Mouse (Mus musculus): ENCODE measurements around the gene Rpl10. TPM values are rescaled to one million over a fixed set of nuclear protein-coding genes. Genes with fewer than 3 reads are reported as not detected.

Gene Rpl10
- polyA plus RNA-seq (2017; shearing (Covaris generic)): 91.2 TPM

DNA sequence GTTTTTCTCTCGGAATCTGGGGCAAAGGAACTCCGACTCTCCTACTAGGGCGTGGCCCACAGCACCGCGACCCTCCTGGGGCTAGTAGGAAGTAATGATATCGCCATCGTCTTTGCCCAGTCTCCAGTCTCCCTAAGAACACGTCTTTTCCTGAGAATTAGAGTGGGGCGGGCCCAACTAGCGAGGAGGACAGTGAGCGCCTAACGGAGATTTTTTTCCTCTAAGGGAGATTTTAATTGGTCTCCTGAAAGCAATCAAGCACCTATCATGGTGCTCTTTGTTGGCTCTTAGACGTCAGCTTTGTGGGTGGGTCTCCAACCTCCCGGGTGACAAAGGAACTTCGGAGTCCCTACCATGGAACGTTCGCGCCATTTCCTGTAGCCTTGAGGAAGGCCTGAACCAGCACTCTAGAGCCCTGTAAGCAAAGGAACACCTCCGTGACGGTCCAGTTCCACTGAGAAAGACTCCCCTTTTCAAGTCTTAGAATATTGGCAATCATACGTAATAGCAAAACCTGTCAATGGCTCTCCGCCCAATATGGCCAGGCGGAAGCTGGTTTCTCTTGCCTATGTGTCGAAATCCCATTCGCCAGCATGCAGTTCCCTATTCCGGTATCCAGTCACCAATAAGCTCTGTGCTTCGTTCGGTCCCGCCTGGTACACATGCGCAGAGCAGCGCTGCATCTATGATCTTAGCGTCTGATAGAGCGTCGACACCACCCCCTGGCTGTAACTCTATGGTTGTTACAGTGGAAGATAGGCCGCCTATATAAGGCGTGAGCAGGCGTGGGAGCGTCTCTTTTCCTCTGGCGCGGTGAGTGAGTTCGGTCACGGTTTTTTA, at the start of gene Rpl10:
Rpl10 (plus strand) TSS at position 751 of the 840 bp plus-strand sequence.

DNA sequence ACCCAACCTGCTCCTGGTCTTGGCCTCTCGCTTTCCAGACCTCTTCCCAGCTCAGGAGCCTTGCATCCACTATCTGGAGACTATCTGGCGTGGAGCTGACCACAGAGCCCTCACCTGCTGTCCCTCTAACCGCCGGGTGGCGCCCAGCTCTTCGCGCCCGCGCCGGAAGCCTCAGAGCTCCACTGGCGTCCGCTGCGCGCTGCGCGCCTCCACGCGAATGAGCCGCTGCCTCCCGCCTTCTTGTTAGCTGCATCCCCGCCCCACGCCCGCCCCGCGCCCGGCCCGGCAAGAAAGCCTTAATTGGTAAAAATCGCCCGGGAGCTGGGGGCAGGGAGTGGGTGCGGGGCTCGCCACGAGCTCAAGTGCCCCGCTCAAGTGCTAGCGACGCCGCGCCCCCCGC, 21.0 kb upstream of the Rpl10 start, which contains the start of gene Flna:
Flna (minus strand) TSS at position 206 of the 400 bp plus-strand sequence.

DNA sequence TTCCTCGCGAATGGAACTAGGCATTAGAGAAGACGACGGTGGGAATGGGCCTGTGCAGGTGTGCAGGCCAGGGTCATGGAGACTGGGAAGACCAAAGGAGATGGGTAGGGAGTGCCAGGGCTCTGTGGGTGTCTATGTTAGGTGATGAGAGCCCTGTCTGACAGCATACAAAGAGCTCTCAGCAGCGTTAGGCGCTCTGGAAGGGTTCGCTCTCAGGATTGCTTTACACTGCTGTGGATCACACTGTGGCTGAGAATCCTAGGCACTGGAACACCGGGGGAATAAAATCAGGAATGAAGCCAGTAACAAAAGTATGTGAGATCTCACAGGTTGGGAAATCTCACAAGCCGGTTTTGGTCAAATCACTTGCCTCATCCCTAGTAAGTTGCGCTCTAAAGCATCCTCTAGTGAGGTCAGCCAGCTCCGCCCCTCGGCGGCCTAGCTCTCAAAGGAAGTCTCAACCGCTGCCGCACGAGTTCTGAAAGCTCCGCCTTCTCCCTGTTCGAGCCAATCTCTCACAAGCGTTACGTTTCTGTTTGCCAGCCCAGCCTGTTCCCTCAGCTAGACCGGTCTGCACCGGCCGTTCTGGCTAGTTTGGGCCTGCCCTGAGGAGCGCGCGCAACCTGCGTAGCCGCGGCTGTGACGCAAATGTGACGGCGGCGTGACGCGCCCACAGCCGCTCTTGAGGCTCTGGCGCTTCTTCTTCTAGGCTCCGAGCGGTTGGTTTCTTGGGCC, 16.3 kb upstream of the Rpl10 start, which contains the start of gene Emd:
Emd (plus strand) TSS at position 535 of the 735 bp plus-strand sequence.

DNA sequence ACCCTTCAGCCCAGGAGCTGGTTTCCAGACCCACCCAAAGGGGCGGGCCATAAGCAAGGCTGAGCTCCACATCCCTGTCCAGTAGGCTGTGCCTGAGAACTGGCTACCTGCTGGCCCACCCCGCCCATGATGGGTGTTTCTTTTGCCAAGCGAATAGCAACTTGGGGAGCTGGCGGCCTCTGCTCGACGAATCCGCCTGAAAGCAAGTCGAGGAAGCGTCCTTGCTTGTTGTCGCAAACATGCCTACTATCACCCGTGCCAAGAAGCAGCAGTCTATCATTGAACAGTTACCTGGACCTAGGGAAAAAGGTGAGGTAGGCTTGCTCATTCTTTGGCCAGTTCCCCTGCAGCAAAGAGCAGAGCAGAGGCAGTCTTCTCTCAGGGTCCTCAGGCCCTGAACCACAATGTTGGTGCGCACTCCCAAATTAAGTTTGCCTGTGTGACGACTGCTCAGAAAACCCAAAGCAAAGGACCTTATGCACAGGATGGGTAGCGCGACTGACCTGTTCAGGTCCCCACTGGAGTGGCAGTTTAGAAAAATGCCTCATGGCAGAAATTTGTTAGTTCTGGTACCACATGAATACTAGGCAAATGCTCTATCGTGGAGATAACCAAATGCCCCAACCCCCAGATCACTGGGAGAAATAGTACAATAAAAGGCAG, 11.3 kb downstream of the Rpl10 start, which contains the start of the genes Taz and Dnase1l1:
Taz (plus strand) TSS at position 181 of the 663 bp plus-strand sequence.
Dnase1l1 (minus strand) TSS at position 606 of the 663 bp plus-strand sequence.

DNA sequence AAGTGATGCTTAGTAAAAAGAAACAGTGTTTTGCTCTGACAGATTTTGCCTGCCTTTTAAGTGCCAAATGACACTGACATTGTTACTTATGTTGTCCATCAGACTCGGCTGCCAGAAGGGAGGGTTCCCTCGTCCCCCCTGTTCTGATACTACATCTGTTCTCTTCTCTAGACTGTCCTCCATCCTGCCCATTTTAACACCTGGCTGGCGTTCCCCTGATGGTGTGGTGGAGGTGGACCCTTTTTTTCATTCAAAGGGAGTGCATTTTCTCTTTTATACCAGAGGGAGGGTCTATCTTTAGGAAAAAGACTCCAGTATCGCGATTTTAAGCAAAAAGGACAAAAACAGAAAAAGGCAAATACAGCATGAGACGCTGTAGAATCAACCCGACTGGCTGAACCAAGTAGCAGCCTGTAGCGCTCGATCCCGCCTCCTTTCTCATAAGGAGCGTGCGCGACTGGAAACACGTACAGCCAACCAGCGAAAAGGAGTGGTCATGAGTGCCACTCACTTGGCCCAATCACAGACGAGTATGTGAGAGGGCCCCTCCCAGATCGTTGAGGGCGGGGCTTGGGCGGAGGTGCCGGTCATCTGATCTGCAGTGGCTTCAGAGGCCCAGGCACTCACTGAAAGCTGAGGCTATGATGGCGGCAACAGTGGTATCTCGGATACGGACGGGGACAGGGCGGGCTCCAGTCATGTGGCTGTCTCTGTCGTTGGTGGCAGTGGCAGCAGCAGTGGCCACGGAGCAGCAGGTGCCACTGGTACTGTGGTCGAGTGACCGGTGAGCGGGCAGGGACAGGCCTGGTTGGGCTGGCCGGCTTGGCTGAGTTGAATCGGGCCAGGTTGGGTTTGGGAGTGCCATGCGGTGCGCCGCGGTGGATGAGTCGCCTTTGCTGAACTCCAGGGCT, 26.2 kb downstream of the Rpl10 start, which contains the start of gene Atp6ap1:
Atp6ap1 (plus strand) TSS at position 560 of the 911 bp plus-strand sequence.

DNA sequence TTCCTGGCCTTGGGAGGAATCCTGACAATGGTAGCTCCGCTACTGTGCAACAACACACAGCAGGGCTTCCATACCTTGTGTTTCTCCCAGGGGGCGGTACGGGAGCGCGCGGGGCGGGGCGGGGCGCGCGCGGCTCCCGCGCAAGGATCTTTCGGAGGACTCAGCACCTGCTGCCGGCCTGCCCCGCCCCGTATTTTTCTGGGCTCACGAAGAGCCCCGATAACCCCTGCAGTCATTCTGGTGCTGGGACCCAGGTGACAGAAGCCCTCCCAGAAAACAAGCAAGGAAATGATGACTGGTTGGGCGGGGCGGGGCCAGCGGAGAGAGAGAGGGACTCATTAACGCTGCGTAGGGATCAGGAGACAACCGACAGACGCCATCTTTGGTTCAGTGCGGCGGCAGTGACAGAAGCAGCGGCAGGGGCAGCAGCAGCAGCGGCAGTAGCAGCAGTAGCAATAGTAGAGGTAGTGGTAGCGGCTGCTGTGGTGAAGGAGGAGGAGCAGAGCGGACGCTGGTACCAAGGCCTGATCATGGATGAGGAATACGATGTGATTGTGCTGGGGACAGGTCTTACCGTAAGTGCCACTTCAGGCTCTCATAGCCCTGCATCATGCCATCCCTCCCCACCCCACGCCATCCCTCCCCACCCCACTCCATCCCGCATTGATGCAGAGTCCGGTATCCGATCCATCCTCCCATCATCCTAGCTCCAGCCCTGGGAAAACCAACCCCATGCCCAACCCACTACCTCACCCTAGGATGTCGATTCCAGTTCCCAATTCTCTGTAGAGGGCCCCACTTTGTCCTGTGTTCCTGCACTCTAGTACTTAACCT, 34.5 kb downstream of the Rpl10 start, which contains the start of gene Gdi1:
Gdi1 (plus strand) TSS at position 132 of the 834 bp plus-strand sequence.

DNA sequence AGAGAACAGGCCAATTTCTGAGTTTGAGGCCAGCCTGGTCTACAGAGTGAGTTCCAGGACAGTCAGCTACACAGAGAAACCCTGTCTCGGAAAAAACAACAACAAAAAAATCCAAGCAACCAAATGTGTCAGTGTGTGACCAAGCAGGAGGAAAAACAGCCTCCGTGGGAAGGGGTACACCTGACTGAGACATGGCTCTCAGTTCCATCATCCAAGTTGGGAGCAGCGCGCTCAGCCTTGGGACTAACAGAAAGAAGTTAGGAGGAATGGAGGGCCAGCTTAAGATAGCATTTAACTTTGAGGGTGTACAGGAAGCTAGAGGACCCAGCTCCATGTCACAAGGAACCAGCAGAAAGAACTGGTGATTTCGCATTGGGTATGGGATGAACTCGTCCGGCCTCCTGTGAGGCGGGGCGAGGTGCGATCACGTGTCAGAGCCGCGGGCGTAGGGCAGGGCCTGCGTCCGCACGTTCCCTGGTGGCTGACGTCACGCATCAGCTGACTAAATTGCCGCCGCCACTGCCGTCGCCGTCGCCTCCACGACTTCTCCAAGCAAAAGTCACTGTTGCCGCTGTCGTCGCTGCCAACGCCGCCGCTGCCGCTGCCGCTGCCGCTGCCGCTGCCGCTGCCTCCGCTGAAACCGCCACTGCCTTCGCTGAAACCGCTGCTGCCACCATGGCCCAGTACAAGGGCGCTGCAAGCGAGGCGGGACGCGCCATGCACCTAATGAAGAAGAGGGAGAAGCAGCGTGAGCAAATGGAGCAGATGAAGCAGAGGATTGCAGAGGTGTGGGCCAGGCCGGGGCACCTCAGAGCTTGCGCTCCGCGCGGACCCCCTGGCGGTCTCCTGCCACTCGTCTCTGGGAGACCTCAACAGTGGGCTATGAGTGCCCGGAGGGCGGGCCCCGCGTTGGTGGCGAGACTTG, 42.2 kb downstream of the Rpl10 start, which contains the start of gene Fam50a:
Fam50a (plus strand) TSS at position 494 of the 925 bp plus-strand sequence.

Other genes with a start within 250 kb of the Rpl10 start
- gene Irak1, start 246.9 kb upstream of the Rpl10 start, polyA plus RNA-seq (2017; shearing (Covaris generic)): 20.0 TPM
- not detected for gene Opn1mw, start 143.3 kb upstream of the Rpl10 start, polyA plus RNA-seq (2017; shearing (Covaris generic))
- 38.4 TPM for gene Mecp2, start 135.4 kb upstream of the Rpl10 start, polyA plus RNA-seq (2017; shearing (Covaris generic))
- gene Tex28, start 103.0 kb upstream of the Rpl10 start, polyA plus RNA-seq (2017; shearing (Covaris generic)): not detected
- 1.5 TPM for gene Tktl1, start 93.6 kb upstream of the Rpl10 start, polyA plus RNA-seq (2017; shearing (Covaris generic))
- 379 TPM for gene Flna, start 21.0 kb upstream of the Rpl10 start, polyA plus RNA-seq (2017; shearing (Covaris generic))
- 70.3 TPM for gene Emd, start 16.1 kb upstream of the Rpl10 start, polyA plus RNA-seq (2017; shearing (Covaris generic))
- 187 TPM for gene Taz, start 11.1 kb downstream of the Rpl10 start, polyA plus RNA-seq (2017; shearing (Covaris generic))
- 34.0 TPM for gene Dnase1l1, start 11.5 kb downstream of the Rpl10 start, polyA plus RNA-seq (2017; shearing (Covaris generic))
- 197 TPM for gene Atp6ap1, start 26.3 kb downstream of the Rpl10 start, polyA plus RNA-seq (2017; shearing (Covaris generic))
- gene Gdi1, start 34.2 kb downstream of the Rpl10 start, polyA plus RNA-seq (2017; shearing (Covaris generic)): 309 TPM
- 31.0 TPM for gene Fam50a, start 42.2 kb downstream of the Rpl10 start, polyA plus RNA-seq (2017; shearing (Covaris generic))
- gene Plxna3, start 58.3 kb downstream of the Rpl10 start, polyA plus RNA-seq (2017; shearing (Covaris generic)): 5.7 TPM
- gene Lage3, start 82.8 kb downstream of the Rpl10 start, polyA plus RNA-seq (2017; shearing (Covaris generic)): 71.9 TPM
- gene Ubl4a, start 102.4 kb downstream of the Rpl10 start, polyA plus RNA-seq (2017; shearing (Covaris generic)): 75.1 TPM
- gene Slc10a3, start 102.5 kb downstream of the Rpl10 start, polyA plus RNA-seq (2017; shearing (Covaris generic)): 45.3 TPM
- gene Fam3a, start 122.5 kb downstream of the Rpl10 start, polyA plus RNA-seq (2017; shearing (Covaris generic)): 44.4 TPM
- 57.9 TPM for gene Ikbkg, start 122.5 kb downstream of the Rpl10 start, polyA plus RNA-seq (2017; shearing (Covaris generic))
- 64.6 TPM for gene G6pdx, start 158.4 kb downstream of the Rpl10 start, polyA plus RNA-seq (2017; shearing (Covaris generic))
- gene Gm6880, start 210.6 kb downstream of the Rpl10 start, polyA plus RNA-seq (2017; shearing (Covaris generic)): not detected